In genomic region chr4:140960781-140961466, GRCm38 (mm10) we compare ENCODE assay signal across 8 mouse cellular contexts. TPM values are rescaled to one million over a fixed set of nuclear protein-coding genes. Genes with fewer than 3 reads are reported as not detected.
DNase-seq lines count a peak whose midpoint lies in the region; ATAC-seq lines count a peak whose summit lies in the region.

Gene Sdhb (plus strand): TSS chr4:140961203.

- peaks cover 62% of the 10 kb centered on the region for H3K4me1 ChIP-seq in heart, embryonic 10.5 days
- peaks cover 43% of the 10 kb centered on the region for H3K4me1 ChIP-seq in kidney, embryonic 15.5 days

- peak within 1 kb of the TSS; percentile 99 for H3K4me3 ChIP-seq in heart, embryonic 10.5 days
- H3K4me3 ChIP-seq in kidney, embryonic 15.5 days (replicated peaks): peak within 1 kb of the TSS; percentile 89

- peak within 1 kb of the TSS; percentile 99 for H3K27ac ChIP-seq in heart, embryonic 10.5 days
- peak within 1 kb of the TSS; percentile 85 for H3K27ac ChIP-seq in kidney, embryonic 15.5 days

- no peaks in the 10 kb centered on the region for H3K9me3 ChIP-seq in heart, embryonic 10.5 days
- H3K9me3 ChIP-seq in kidney, embryonic 15.5 days (replicated peaks): no peaks in the 10 kb centered on the region

- H3K36me3 ChIP-seq in heart, embryonic 10.5 days: peaks cover 3% of the 10 kb centered on the region; the same call in 1 of the 2 replicates
- H3K36me3 ChIP-seq in kidney, embryonic 15.5 days: peaks cover 8% of the 10 kb centered on the region; the same call in 1 of the 2 replicates

- peaks cover 6% of the 10 kb centered on the region for H3K27me3 ChIP-seq in heart, embryonic 10.5 days (ENCODE audit: insufficient read depth, poor library complexity, severe bottlenecking)
- H3K27me3 ChIP-seq in kidney, embryonic 15.5 days: 0 out of 2 replicates have a peak, but pooled peaks cover 3% of the 10 kb centered on the region

- WGBS in heart, embryonic 10.5 days: 3% methylated on average over 37 of the region's 37 CpGs
- WGBS in kidney, embryonic 15.5 days: 1% methylated on average over 37 of the region's 37 CpGs

- peak within 1 kb of the TSS; percentile 90 for H3K4me2 ChIP-seq in kidney, embryonic 15.5 days

- peak within 1 kb of the TSS; percentile 89 for H3K9ac ChIP-seq in kidney, embryonic 15.5 days

- peak; percentile 92 to 93 for DNase-seq in B cell, adult 2 months
- peak; percentile 100 for DNase-seq in brain, adult 2 months (ENCODE audit: low read depth, low spot score)
- DNase-seq in heart, embryonic 10.5 days (ENCODE audit: low spot score): peak; percentile 100
- peak; percentile 96 for DNase-seq in liver
- peak; percentile 92 to 95 for DNase-seq in spleen, postnatal 4 days (ENCODE audit: low spot score in 2 of 2)

- ATAC-seq in erythroblast, adult 5-6 weeks (replicated peaks; ENCODE audit: low FRiP score, poor library complexity, severe bottlenecking): peak; percentile 91
- ATAC-seq in kidney, embryonic 15.5 days (replicated peaks; ENCODE audit: low FRiP score): peak; percentile 97
- peak; percentile 87 for ATAC-seq in monocyte, adult 5-6 weeks (replicated peaks; ENCODE audit: insufficient number of reproducible peaks, low FRiP score, low TSS enrichment, poor library complexity, severe bottlenecking)

RNA-seq across cellular contexts. Expression of gene Sdhb, which starts in this region (rescaled TPM):
- total RNA-seq in erythroblast, adult 5-6 weeks (2015; ENCODE audit: low replicate concordance): 46.7 and 50.4 TPM in 2 replicates
- total RNA-seq in erythroblast, adult 5-6 weeks (2017; ENCODE audit: low replicate concordance): 20.5 and 34.4 TPM in 2 replicates
- polyA plus RNA-seq in heart, embryonic 10.5 days (2016; fragmentation: Nextera tagmentation; extraction: Ambion mirVana): 605 and 778 TPM in 2 replicates
- 448 and 457 TPM in 2 replicates for polyA plus RNA-seq in kidney, embryonic 15.5 days (2015; fragmentation: Nextera tagmentation; extraction: Ambion mirVana)
- total RNA-seq in monocyte, adult 5-6 weeks (2017): 122 to 131 TPM (median 125 TPM) in 3 replicates

Comparison
In these comparisons a context has a peak if more than half of its experiments do, and no peak if none do; other contexts are left out.
1. Peak in every context shown above with its lines: DNase-seq, ATAC-seq, H3K4me3 ChIP-seq and H3K27ac ChIP-seq.